20 mouse cellular contexts compared by ENCODE assay signal in genomic region chr6:39112701-39113100, GRCm38 (mm10). TPM values are rescaled to one million over a fixed set of nuclear protein-coding genes. Genes with fewer than 3 reads are reported as not detected.
A peak's percentile ranks its signal among the peaks of the same experiment; 100 is the strongest.
DNase-seq lines count a peak whose midpoint lies in the region; ATAC-seq and TF ChIP-seq lines count a peak whose summit lies in the region.
"Had no signal": no experiment of that assay in that cellular context is flagged by ENCODE, and none has a peak within 500 bp of the region (broad histone marks: within the 10 kb centered on the region; RNA-seq: fewer than 3 reads in every experiment).

No protein-coding gene starts in this region.

- peaks cover 16% of the 10 kb centered on the region for H3K27me3 ChIP-seq in heart, embryonic 10.5 days (ENCODE audit: insufficient read depth, poor library complexity, severe bottlenecking)
- H3K27me3 ChIP-seq in liver, adult 2 months (ENCODE audit: control insufficient read depth, insufficient read depth, low read length), result no peaks in the 10 kb centered on the region
- H3K27me3 ChIP-seq in liver, embryonic 11.5 days (replicated peaks; ENCODE audit: control insufficient read depth, insufficient read depth, low read length), result peaks cover 23% of the 10 kb centered on the region
- peaks cover 14% of the 10 kb centered on the region for H3K27me3 ChIP-seq in liver, embryonic 16.5 days (ENCODE audit: control insufficient read depth, insufficient read depth, low read depth, low read length)
- no peaks in the 10 kb centered on the region for H3K27me3 ChIP-seq in liver, postnatal 0 days (ENCODE audit: insufficient read depth, low read length)
- H3K27me3 ChIP-seq in liver, embryonic 12.5 days (replicated peaks), result peaks cover 45% of the 10 kb centered on the region
- H3K27me3 ChIP-seq: CH12.LX, Patski had no signal

- H3K27ac ChIP-seq in heart, embryonic 10.5 days, result no peak overlapping the region
- H3K27ac ChIP-seq in liver, adult 2 months (replicated peaks; ENCODE audit: insufficient read depth, low read depth, low read length), result no peak overlapping the region; the same call in 1 of the 2 replicates
- H3K27ac ChIP-seq in liver, embryonic 11.5 days (ENCODE audit: low read depth, low read length), result no peak overlapping the region
- H3K27ac ChIP-seq in liver, embryonic 16.5 days (ENCODE audit: low read length), result no peak overlapping the region
- H3K27ac ChIP-seq in liver, postnatal 0 days (ENCODE audit: low read depth), result 0 out of 2 replicates have a peak overlapping the region, but pooled peaks have one; percentile 29
- no peak overlapping the region for H3K27ac ChIP-seq in liver, embryonic 12.5 days

- H3K4me2 ChIP-seq in liver, embryonic 11.5 days, result no peak overlapping the region
- H3K4me2 ChIP-seq in liver, embryonic 16.5 days (ENCODE audit: low read depth, low read length), result no peak overlapping the region
- H3K4me2 ChIP-seq in liver, postnatal 0 days (ENCODE audit: low read depth, low read length), result no peak overlapping the region
- no peak overlapping the region for H3K4me2 ChIP-seq in liver, embryonic 12.5 days

- no peak for TF ChIP-seq EP300 in liver, postnatal 0 days (IDR thresholded peaks at IDR 0.05; ENCODE audit: low read depth)

- H3K79me2 ChIP-seq in liver, adult 2 months (ENCODE audit: control insufficient read depth, insufficient read depth, low read length), result peaks cover 7% of the 10 kb centered on the region; the same call in 1 of the 2 replicates

- no peaks in the 10 kb centered on the region for H3K36me3 ChIP-seq in heart, embryonic 10.5 days
- peaks cover 26% of the 10 kb centered on the region for H3K36me3 ChIP-seq in liver, adult 2 months (ENCODE audit: control insufficient read depth, insufficient read depth, low read length)
- no peaks in the 10 kb centered on the region for H3K36me3 ChIP-seq in liver, embryonic 11.5 days (ENCODE audit: control insufficient read depth, insufficient read depth, low read length)
- no peaks in the 10 kb centered on the region for H3K36me3 ChIP-seq in liver, embryonic 16.5 days (ENCODE audit: control insufficient read depth, insufficient read depth)
- H3K36me3 ChIP-seq in liver, postnatal 0 days (replicated peaks; ENCODE audit: insufficient read depth, low read length), result peaks cover 6% of the 10 kb centered on the region; the same call in 1 of the 2 replicates
- no peaks in the 10 kb centered on the region for H3K36me3 ChIP-seq in liver, embryonic 12.5 days
- H3K36me3 ChIP-seq: G1E had no signal

- TF ChIP-seq CTCF in liver, adult 2 months (IDR thresholded peaks at IDR 0.05; ENCODE audit: low read depth, low read length), result no peak
- TF ChIP-seq CTCF in liver, postnatal 0 days (IDR thresholded peaks at IDR 0.05; ENCODE audit: low read depth), result no peak

- no peak for TF ChIP-seq POLR2A in liver, adult 2 months (IDR thresholded peaks at IDR 0.05; ENCODE audit: extremely low read depth, insufficient read depth, low read length)

- peak; percentile 55 for DNase-seq in heart, adult 11 months
- no peak for DNase-seq in heart, embryonic 10.5 days (ENCODE audit: low spot score)
- DNase-seq in liver, adult 2 months (ENCODE audit: extremely low read depth, low read depth, low spot score), result peak; percentile 88
- no peak for DNase-seq in liver, embryonic 11.5 days (ENCODE audit: low spot score)
- DNase-seq in liver, result no peak
- no peak for DNase-seq in liver, postnatal 0 days
- DNase-seq: adrenal gland, adult 2 months; adrenal gland, adult 8-10 months; adrenal gland, postnatal 10 days; adrenal gland, postnatal 14 days; adrenal gland, postnatal 25 days; adrenal gland, postnatal 36 days; B cell, adult 2 months had no signal

- no peaks in the 10 kb centered on the region for H3K9me3 ChIP-seq in heart, embryonic 10.5 days
- no peaks in the 10 kb centered on the region for H3K9me3 ChIP-seq in liver, embryonic 11.5 days (ENCODE audit: control insufficient read depth, low read length)
- H3K9me3 ChIP-seq in liver, embryonic 16.5 days (replicated peaks; ENCODE audit: control insufficient read depth, low read length), result no peaks in the 10 kb centered on the region
- no peaks in the 10 kb centered on the region for H3K9me3 ChIP-seq in liver, postnatal 0 days (ENCODE audit: low read length)
- no peaks in the 10 kb centered on the region for H3K9me3 ChIP-seq in liver, embryonic 12.5 days (replicated peaks)

- WGBS in heart, embryonic 10.5 days, result 80% methylated on average over 3 of the region's 3 CpGs
- WGBS in liver, adult 2 months, result 34% methylated on average over 3 of the region's 3 CpGs
- 74% methylated on average over 3 of the region's 3 CpGs for WGBS in liver, embryonic 11.5 days
- 48% methylated on average over 3 of the region's 3 CpGs for WGBS in liver, embryonic 16.5 days (ENCODE audit: insufficient replicate concordance)
- 61% methylated on average over 3 of the region's 3 CpGs for WGBS in liver, postnatal 0 days (ENCODE audit: insufficient replicate concordance)
- WGBS in liver, embryonic 12.5 days (ENCODE audit: insufficient replicate concordance), result 61% methylated on average over 3 of the region's 3 CpGs

- no peak for ATAC-seq in liver, embryonic 11.5 days (replicated peaks; ENCODE audit: low FRiP score)
- peak; percentile 60; the same call in 1 of the 2 replicates for ATAC-seq in liver, embryonic 16.5 days (ENCODE audit: low read depth)
- peak; percentile 72 for ATAC-seq in liver, postnatal 0 days
- ATAC-seq in liver, embryonic 12.5 days, result no peak
- ATAC-seq: activated CD4-positive, CD25-positive, alpha-beta regulatory T cell, adult 4 months; CD4-positive, CD25-positive, alpha-beta regulatory T cell, adult 4 months; Patski had no signal

- no peak overlapping the region for H3K9ac ChIP-seq in liver, adult 2 months (ENCODE audit: low read depth, low read length)
- no peak overlapping the region for H3K9ac ChIP-seq in liver, embryonic 11.5 days (ENCODE audit: low read depth, low read length)
- H3K9ac ChIP-seq in liver, embryonic 16.5 days (ENCODE audit: low read depth, low read length), result no peak overlapping the region
- H3K9ac ChIP-seq in liver, postnatal 0 days (replicated peaks), result no peak overlapping the region
- no peak overlapping the region for H3K9ac ChIP-seq in liver, embryonic 12.5 days

- no peak overlapping the region for H3K4me3 ChIP-seq in heart, embryonic 10.5 days
- H3K4me3 ChIP-seq in liver, adult 2 months (ENCODE audit: insufficient read depth, low read depth, low read length), result no peak overlapping the region
- H3K4me3 ChIP-seq in liver, embryonic 11.5 days (ENCODE audit: low read depth, low read length), result no peak overlapping the region
- H3K4me3 ChIP-seq in liver, embryonic 16.5 days (ENCODE audit: low read depth, low read length), result no peak overlapping the region
- no peak overlapping the region for H3K4me3 ChIP-seq in liver, postnatal 0 days (ENCODE audit: low read depth, low read length)
- H3K4me3 ChIP-seq in liver, embryonic 12.5 days, result no peak overlapping the region

- peaks cover 7% of the 10 kb centered on the region for H3K4me1 ChIP-seq in heart, embryonic 10.5 days
- H3K4me1 ChIP-seq in liver, adult 2 months (ENCODE audit: control insufficient read depth, insufficient read depth, low read length), result peaks cover 14% of the 10 kb centered on the region
- H3K4me1 ChIP-seq in liver, embryonic 11.5 days (replicated peaks; ENCODE audit: control insufficient read depth, insufficient read depth, low read length), result no peaks in the 10 kb centered on the region
- no peaks in the 10 kb centered on the region; the same call in 1 of the 2 replicates for H3K4me1 ChIP-seq in liver, embryonic 16.5 days (ENCODE audit: control insufficient read depth, low read depth, low read length)
- peaks cover 23% of the 10 kb centered on the region for H3K4me1 ChIP-seq in liver, postnatal 0 days (ENCODE audit: insufficient read depth)
- peaks cover 8% of the 10 kb centered on the region for H3K4me1 ChIP-seq in liver, embryonic 12.5 days

RNA-seq across cellular contexts. Expression of gene Parp12, which starts 5.4 kb away (rescaled TPM):
- polyA plus RNA-seq in heart, embryonic 10.5 days (2016; fragmentation: Nextera tagmentation; extraction: Ambion mirVana), result 3.3 and 4.5 TPM in 2 replicates
- 36.6 and 44.3 TPM in 2 replicates for total RNA-seq in liver, adult 2 months (2014; rRNA removed)
- 25.8 and 30.5 TPM in 2 replicates for polyA plus RNA-seq in liver, adult 2 months (2012; rRNA removed)
- polyA plus RNA-seq in liver, embryonic 11.5 days (2014; fragmentation: Nextera tagmentation; extraction: Ambion mirVana), result 3.4 and 3.8 TPM in 2 replicates
- 4.2 and 5.5 TPM in 2 replicates for polyA plus RNA-seq in liver, embryonic 16.5 days (2015; fragmentation: Nextera tagmentation; extraction: Ambion mirVana)
- 6.9 and 7.9 TPM in 2 replicates for polyA plus RNA-seq in liver, postnatal 0 days (2015; fragmentation: Nextera tagmentation; extraction: Ambion mirVana)
- 3.1 and 3.7 TPM in 2 replicates for polyA plus RNA-seq in liver, embryonic 12.5 days (2016; fragmentation: Nextera tagmentation; extraction: Ambion mirVana)
- total RNA-seq: G1E had no signal
- polyA plus RNA-seq: G1E had no signal

Comparison
In these comparisons a context has a peak if more than half of its experiments do, and no peak if none do; other contexts are left out.
1. DNase-seq: peak in heart, adult 11 months (single experiment) and liver, adult 2 months (single experiment); none in heart, embryonic 10.5 days (single experiment), liver, embryonic 11.5 days (single experiment), liver (single experiment) and liver, postnatal 0 days (single experiment).
2. ATAC-seq: peak in liver, embryonic 16.5 days (single experiment) and liver, postnatal 0 days (single experiment); none in liver, embryonic 11.5 days (single experiment) and liver, embryonic 12.5 days (single experiment).